Mouse (Mus musculus): ENCODE measurements at regions not wholly inside any gene's neighbourhood (a gene's known extent, or its start where the extent isn't known, plus 50 kb on each side); places are given as distances from the start of the nearest gene placed in this dataset.

DNA sequence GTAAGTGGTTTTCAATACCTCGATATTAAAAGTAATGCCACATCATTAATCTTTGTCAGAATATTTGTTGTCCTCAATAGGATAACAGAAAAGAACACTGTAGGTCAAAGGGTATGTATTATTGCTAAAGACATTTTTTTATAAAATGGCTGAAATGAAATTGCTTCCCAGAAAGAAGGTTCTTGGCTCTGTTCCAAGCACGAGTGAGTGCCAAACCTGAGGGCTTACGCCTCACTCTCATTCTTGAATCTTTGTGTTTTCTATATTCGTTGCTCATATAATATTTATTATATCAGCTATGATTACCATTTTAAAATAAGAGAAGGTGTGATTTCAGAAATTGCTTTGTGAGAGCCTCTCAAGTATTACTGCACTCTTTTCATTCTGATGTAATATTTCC is 57.0 kb upstream of the Ppfia2 start:
- intact Hi-C loops (cut with DNase I), result no loop called here
- DNase-seq (ENCODE audit: low spot score in 2 of 2), result no peak

DNA sequence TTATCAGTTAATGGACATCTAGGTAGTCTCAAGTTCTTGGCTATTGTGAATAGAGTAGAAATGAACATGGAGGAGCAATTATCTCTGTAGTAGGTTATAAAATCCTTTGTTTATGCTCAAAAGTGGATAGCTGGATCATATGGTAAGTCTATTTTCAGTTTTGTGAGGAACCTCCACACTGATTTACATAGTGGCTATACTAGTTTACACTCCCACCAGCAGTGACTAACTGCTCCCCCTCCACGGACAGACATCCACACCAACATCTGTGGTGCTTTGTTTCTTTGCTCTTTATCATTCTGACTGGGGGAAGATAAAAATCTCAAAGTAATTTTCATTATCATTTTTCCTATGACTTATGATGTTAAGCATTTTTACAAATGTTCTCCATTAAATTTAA is 55.1 kb upstream of the Ppfia2 start:
- intact Hi-C loops (cut with DNase I), result no loop called here

DNA sequence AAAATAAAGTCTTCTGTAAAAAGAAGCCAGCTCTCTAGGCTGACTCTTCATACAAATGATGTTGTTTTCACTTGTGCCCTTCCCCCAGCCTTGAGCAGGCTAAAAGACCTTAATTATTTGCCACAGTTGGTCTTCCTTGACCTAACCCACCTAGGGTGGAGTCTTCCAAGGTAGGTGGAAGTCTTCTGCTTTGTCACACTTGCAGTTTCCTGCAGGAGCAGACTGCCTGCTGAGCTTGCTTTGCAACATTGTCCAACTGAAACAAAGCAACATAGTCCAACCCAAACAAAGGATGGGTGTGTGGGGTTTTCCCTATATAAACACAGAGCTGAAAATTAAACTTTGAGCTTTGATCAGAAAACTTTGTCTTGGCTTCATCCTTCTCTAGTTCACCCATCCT is 53.0 kb upstream of the Ppfia2 start:
- intact Hi-C loops (cut with DNase I), result no loop called here
- DNase-seq (ENCODE audit: low spot score in 2 of 2), result no peak

More for the DNA sequence above, 55.1 kb upstream of the Ppfia2 start:
- peak in 1 of 2 experiments; percentile 12 for DNase-seq (ENCODE audit: low spot score in 2 of 2)
